Mouse (Mus musculus): ENCODE data around the gene Actb.

Actb gene

GRCm38 (mm10) chr5:142902506-142903314, 3.8 kb downstream of the Actb start:
- in situ Hi-C loops (cut with MboI, MseI), result no loop called here

GRCm38 (mm10) chr5:142901846-142902505, 4.6 kb downstream of the Actb start:
- in situ Hi-C loops (cut with MboI, MseI), result no loop called here

- in situ Hi-C loops (cut with MboI, MseI), result no loop called here
Observed at GRCm38 (mm10) chr5:142901355-142901802, 5.2 kb downstream of the Actb start.

DNA sequence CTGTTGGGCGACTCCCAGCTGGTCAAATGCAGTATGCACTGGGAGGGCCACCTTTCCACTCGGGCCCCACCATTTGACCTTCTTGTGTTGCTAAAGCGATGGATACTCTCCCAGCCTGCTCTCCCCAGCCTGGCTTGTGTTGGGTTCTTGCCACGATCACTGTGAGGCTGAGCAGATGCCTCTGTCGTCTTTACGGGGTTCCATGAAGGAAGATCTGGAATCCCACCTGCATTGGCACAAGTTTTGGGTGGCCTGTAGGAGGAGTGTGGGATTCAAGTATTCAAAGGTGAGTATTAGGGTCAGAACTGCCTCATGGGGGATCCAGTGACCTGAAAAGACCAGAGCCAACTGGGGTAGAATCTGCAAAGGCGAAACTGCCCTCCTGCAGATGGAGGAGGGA, 5.9 kb downstream of the Actb start:
- in situ Hi-C loops (cut with MboI, MseI), result no loop called here

- in situ Hi-C loops (cut with MboI, MseI), result no loop called here
Observed at GRCm38 (mm10) chr5:142899932-142900533, 6.5 kb downstream of the Actb start.

- in situ Hi-C loops (cut with MboI, MseI), result no loop called here
Observed at GRCm38 (mm10) chr5:142899057-142899601, 7.4 kb downstream of the Actb start.

- in situ Hi-C loops (cut with MboI, MseI), result no loop called here
Observed at GRCm38 (mm10) chr5:142898316-142898715, 8.2 kb downstream of the Actb start.

DNA sequence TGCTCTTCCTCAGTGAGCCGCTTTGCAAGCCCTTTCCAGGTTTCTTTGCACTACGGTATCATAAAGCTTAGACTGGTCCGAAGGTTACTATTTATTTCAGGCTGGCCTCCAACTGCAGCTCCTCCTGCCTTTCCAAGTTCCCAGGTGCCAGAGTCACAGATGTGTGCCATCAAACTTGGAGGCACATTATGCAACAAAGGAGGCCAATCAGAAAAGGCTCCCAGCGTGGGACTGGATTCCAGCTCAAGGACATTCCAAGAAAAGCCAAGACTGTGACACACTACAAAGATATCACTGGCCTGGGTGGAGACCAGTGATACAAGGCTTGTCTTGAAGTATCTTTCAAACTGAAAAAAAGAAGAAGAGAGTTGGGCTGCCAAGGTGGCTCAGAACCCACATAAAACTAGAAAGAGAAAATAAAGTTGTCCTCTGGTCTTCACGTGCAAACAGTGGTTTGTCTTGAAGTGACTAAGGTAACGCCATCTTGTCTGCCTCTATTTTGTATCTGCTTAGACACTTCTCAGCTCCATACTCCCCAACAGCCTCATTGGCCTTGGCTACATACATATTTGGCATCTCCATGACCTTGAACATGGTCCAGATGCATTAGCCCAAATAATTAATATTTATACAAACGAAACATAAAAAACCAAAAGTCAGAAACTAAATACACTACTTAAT, 8.8 kb downstream of the Actb start:
- in situ Hi-C loops (cut with MboI, MseI), result no loop called here

- in situ Hi-C loops (cut with MboI, MseI), result no loop called here
Observed at GRCm38 (mm10) chr5:142896713-142897112, 9.8 kb downstream of the Actb start.

- in situ Hi-C loops (cut with MboI, MseI), result no loop called here
Observed at GRCm38 (mm10) chr5:142896192-142896591, 10.4 kb downstream of the Actb start.

- in situ Hi-C loops (cut with MboI, MseI), result no loop called here
Observed at GRCm38 (mm10) chr5:142894918-142895613, 11.5 kb downstream of the Actb start, which contains the start of gene Fbxl18. Gene Fbxl18, minus strand, starts transcription at chr5:142895421.

GRCm38 (mm10) chr5:142891396-142891795, 15.2 kb downstream of the Actb start:
- in situ Hi-C loops (cut with MboI, MseI), result no loop called here

GRCm38 (mm10) chr5:142887533-142887932, 19.0 kb downstream of the Actb start:
- in situ Hi-C loops (cut with MboI, MseI), result loop anchor here (5.0 to 10.0 kb wide), 2 partner anchors 47 to 150 kb away; no protein-coding TSS in a partner anchor

DNA sequence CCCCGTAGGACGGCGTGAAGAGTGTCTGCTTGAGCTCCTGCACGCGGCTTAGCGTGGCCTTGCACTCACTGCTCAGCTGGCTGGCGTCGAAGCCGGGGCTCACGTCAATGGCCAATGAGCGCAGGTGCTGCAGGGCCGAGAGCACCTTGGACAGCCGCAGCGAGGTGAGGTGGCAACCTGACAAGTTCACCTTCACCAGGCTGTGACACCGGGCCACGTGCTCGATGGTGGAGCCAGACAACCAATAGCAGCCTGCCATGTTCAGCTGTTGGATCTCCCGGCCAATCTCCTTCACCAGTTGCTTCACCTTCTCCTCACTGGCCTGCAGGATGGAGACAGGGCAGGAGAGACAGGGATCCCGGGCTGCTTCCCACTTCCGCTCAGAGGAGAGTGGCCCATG, 19.8 kb downstream of the Actb start:
- in situ Hi-C loops (cut with MboI, MseI), result loop anchor here (5.0 to 10.0 kb wide), 2 partner anchors 48 to 151 kb away; no protein-coding TSS in a partner anchor

DNA sequence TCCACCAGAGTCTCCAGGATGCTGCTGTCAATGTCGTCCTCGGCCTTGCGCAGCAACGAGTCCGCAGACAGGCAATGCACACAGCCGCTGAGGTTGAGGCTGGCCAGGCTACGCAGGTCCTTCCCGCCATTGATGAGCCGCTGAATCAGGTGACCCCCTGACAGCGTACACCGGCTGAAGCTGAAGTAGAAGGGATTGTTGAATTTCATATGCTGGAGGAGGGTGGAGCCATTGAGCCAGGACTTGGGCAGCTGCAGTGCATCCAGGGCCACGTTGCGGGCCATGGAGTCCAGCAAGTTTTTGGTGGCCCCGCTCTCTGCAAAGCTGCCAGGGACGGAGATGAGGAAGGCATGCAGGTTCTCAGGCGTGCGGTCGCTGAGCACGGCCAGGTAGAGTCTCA, 20.4 kb downstream of the Actb start:
- in situ Hi-C loops (cut with MboI, MseI), result loop anchor here (5.0 to 10.0 kb wide), 2 partner anchors 49 to 151 kb away; no protein-coding TSS in a partner anchor

- in situ Hi-C loops (cut with MboI, MseI), result loop anchor here (10.0 kb wide), 1 partner anchor 52 kb away; no protein-coding TSS in a partner anchor
Observed at GRCm38 (mm10) chr5:142882471-142882870, 24.1 kb downstream of the Actb start.

- in situ Hi-C loops (cut with MboI, MseI), result loop anchor here (10.0 kb wide), 1 partner anchor 53 kb away; no protein-coding TSS in a partner anchor
Observed at GRCm38 (mm10) chr5:142881936-142882335, 24.6 kb downstream of the Actb start.

GRCm38 (mm10) chr5:142880806-142881516, 25.6 kb downstream of the Actb start:
- in situ Hi-C loops (cut with MboI, MseI), result loop anchor here (10.0 kb wide), 1 partner anchor 54 kb away; no protein-coding TSS in a partner anchor

GRCm38 (mm10) chr5:142880246-142880645, 26.3 kb downstream of the Actb start:
- in situ Hi-C loops (cut with MboI, MseI), result loop anchor here (10.0 kb wide), 1 partner anchor 55 kb away; no protein-coding TSS in a partner anchor
